19 mouse cellular contexts compared by ENCODE assay signal in the genomic region with DNA sequence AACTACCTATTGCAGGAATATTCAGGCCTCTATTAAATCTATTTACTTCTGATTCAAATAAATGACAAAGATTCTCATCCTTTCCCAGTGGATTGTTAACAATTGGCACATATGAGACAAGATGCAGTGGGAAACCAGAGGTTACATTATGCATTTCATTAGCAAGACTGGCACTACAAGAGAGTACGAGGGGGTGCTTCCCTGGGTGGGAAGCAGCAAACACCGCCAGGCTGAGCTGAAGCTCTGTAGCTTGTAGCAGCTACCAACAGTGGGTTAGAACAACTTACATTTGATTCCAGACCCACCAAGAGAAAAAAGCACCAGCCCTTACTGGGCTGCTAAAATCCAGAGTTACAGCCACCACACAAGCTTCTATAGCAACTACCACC.
DNase-seq lines count a peak whose midpoint lies in the region; ATAC-seq and TF ChIP-seq lines count a peak whose summit lies in the region.
"Had no signal": no experiment of that assay in that cellular context is flagged by ENCODE, and none has a peak within 500 bp of the region (broad histone marks: within the 10 kb centered on the region; RNA-seq: fewer than 3 reads in every experiment).

No protein-coding gene starts in this region.

- peaks cover 35% of the 10 kb centered on the region for H3K4me1 ChIP-seq in forebrain, embryonic 13.5 days
- no peaks in the 10 kb centered on the region for H3K4me1 ChIP-seq in forebrain, embryonic 11.5 days (replicated peaks; ENCODE audit: control insufficient read depth, insufficient read depth, low read length)
- peaks cover 4% of the 10 kb centered on the region for H3K4me1 ChIP-seq in hindbrain, embryonic 14.5 days (replicated peaks; ENCODE audit: control insufficient read depth, insufficient read depth, low read length)
- no peaks in the 10 kb centered on the region for H3K4me1 ChIP-seq in hindbrain, embryonic 10.5 days (replicated peaks)
- no peaks in the 10 kb centered on the region for H3K4me1 ChIP-seq in midbrain, embryonic 14.5 days (ENCODE audit: control insufficient read depth, insufficient read depth, low read length)
- H3K4me1 ChIP-seq in midbrain, embryonic 13.5 days (replicated peaks): peaks cover 15% of the 10 kb centered on the region; the same call in 1 of the 2 replicates
- H3K4me1 ChIP-seq: embryonic facial prominence, embryonic 13.5 days; heart, embryonic 12.5 days had no signal

- DNase-seq in forebrain, embryonic 11.5 days (ENCODE audit: low spot score): no peak
- DNase-seq in hindbrain, embryonic 14.5 days (ENCODE audit: low spot score): no peak
- no peak for DNase-seq in hindbrain, embryonic 10.5 days (ENCODE audit: low spot score)
- DNase-seq in midbrain, embryonic 14.5 days: no peak
- DNase-seq in brain, embryonic 14.5 days (ENCODE audit: low read depth): peak; percentile 62
- DNase-seq in heart, postnatal 14 days: no peak
- DNase-seq: adrenal gland, postnatal 10 days; cerebellum, adult 18-20 months; cerebellum, adult 9-11 months; cerebellum, postnatal 36 days; gastrocnemius, adult 2 months; gastrocnemius, postnatal 25 days; heart, postnatal 36 days; kidney, adult 2 months had no signal

- TF ChIP-seq CTCF in brain, embryonic 14.5 days (IDR thresholded peaks at IDR 0.05; ENCODE audit: borderline replicate concordance, extremely low read depth, insufficient read depth, insufficient read length): no peak

- 47% methylated on average over 2 of the region's 2 CpGs for WGBS in forebrain, embryonic 13.5 days
- 81% methylated on average over 2 of the region's 2 CpGs for WGBS in forebrain, embryonic 11.5 days
- 37% methylated on average over 2 of the region's 2 CpGs for WGBS in hindbrain, embryonic 14.5 days
- 95% methylated on average over 2 of the region's 2 CpGs for WGBS in hindbrain, embryonic 10.5 days
- WGBS in midbrain, embryonic 14.5 days: 64% methylated on average over 2 of the region's 2 CpGs
- WGBS in midbrain, embryonic 13.5 days: 65% methylated on average over 2 of the region's 2 CpGs

- H3K4me3 ChIP-seq in forebrain, embryonic 13.5 days: no peak overlapping the region
- H3K4me3 ChIP-seq in forebrain, embryonic 11.5 days (ENCODE audit: low read depth, low read length): no peak overlapping the region
- H3K4me3 ChIP-seq in hindbrain, embryonic 14.5 days (replicated peaks; ENCODE audit: low read length): no peak overlapping the region
- no peak overlapping the region for H3K4me3 ChIP-seq in hindbrain, embryonic 10.5 days
- no peak overlapping the region for H3K4me3 ChIP-seq in midbrain, embryonic 14.5 days (replicated peaks; ENCODE audit: low read depth, low read length)
- no peak overlapping the region for H3K4me3 ChIP-seq in midbrain, embryonic 13.5 days (replicated peaks)
- H3K4me3 ChIP-seq: embryonic facial prominence, embryonic 13.5 days; gastrocnemius, adult 2 months; heart, embryonic 12.5 days had no signal

- no peak overlapping the region for H3K9ac ChIP-seq in forebrain, embryonic 13.5 days
- H3K9ac ChIP-seq in forebrain, embryonic 11.5 days (ENCODE audit: low read length): no peak overlapping the region
- H3K9ac ChIP-seq in hindbrain, embryonic 14.5 days: no peak overlapping the region
- no peak overlapping the region for H3K9ac ChIP-seq in midbrain, embryonic 14.5 days (replicated peaks; ENCODE audit: low read length)
- no peak overlapping the region for H3K9ac ChIP-seq in midbrain, embryonic 13.5 days (replicated peaks)
- H3K9ac ChIP-seq: embryonic facial prominence, embryonic 13.5 days; heart, embryonic 12.5 days had no signal

- H3K27me3 ChIP-seq in forebrain, embryonic 13.5 days: no peaks in the 10 kb centered on the region
- no peaks in the 10 kb centered on the region for H3K27me3 ChIP-seq in forebrain, embryonic 11.5 days (ENCODE audit: control insufficient read depth, insufficient read depth, low read length)
- H3K27me3 ChIP-seq in hindbrain, embryonic 14.5 days (ENCODE audit: control insufficient read depth, insufficient read depth, low read length): no peaks in the 10 kb centered on the region
- no peaks in the 10 kb centered on the region for H3K27me3 ChIP-seq in hindbrain, embryonic 10.5 days (ENCODE audit: insufficient read depth, poor library complexity, severe bottlenecking)
- H3K27me3 ChIP-seq in midbrain, embryonic 14.5 days (ENCODE audit: control insufficient read depth, insufficient read depth, low read length): no peaks in the 10 kb centered on the region
- H3K27me3 ChIP-seq in midbrain, embryonic 13.5 days: no peaks in the 10 kb centered on the region
- H3K27me3 ChIP-seq: embryonic facial prominence, embryonic 13.5 days; heart, embryonic 12.5 days had no signal

- H3K36me3 ChIP-seq in forebrain, embryonic 13.5 days (ENCODE audit: poor library complexity, severe bottlenecking): no peaks in the 10 kb centered on the region
- no peaks in the 10 kb centered on the region for H3K36me3 ChIP-seq in forebrain, embryonic 11.5 days (ENCODE audit: control insufficient read depth, insufficient read depth, low read length)
- H3K36me3 ChIP-seq in hindbrain, embryonic 14.5 days (replicated peaks; ENCODE audit: control insufficient read depth, insufficient read depth): no peaks in the 10 kb centered on the region
- 0 out of 2 replicates have a peak, but pooled peaks cover 2% of the 10 kb centered on the region for H3K36me3 ChIP-seq in hindbrain, embryonic 10.5 days
- no peaks in the 10 kb centered on the region for H3K36me3 ChIP-seq in midbrain, embryonic 14.5 days (ENCODE audit: control insufficient read depth, insufficient read depth, low read length)
- H3K36me3 ChIP-seq in midbrain, embryonic 13.5 days: no peaks in the 10 kb centered on the region
- H3K36me3 ChIP-seq: embryonic facial prominence, embryonic 13.5 days; heart, embryonic 12.5 days had no signal

- ATAC-seq in forebrain, embryonic 13.5 days: peak; percentile 67
- no peak for ATAC-seq in forebrain, embryonic 11.5 days (replicated peaks; ENCODE audit: low FRiP score)
- no peak for ATAC-seq in hindbrain, embryonic 14.5 days (ENCODE audit: low FRiP score)
- ATAC-seq in midbrain, embryonic 14.5 days (ENCODE audit: low FRiP score, low TSS enrichment): no peak
- no peak for ATAC-seq in midbrain, embryonic 13.5 days
- ATAC-seq: intestine, embryonic 16.5 days had no signal

- intact Hi-C loops in heart, postnatal 14 days (cut with DNase I): no loop called here

- H3K27ac ChIP-seq in forebrain, embryonic 13.5 days: peak overlapping the region; percentile 75
- no peak overlapping the region for H3K27ac ChIP-seq in forebrain, embryonic 11.5 days (ENCODE audit: low read depth, low read length)
- peak overlapping the region; percentile 2; the same call in 1 of the 2 replicates for H3K27ac ChIP-seq in hindbrain, embryonic 14.5 days
- H3K27ac ChIP-seq in hindbrain, embryonic 10.5 days: no peak overlapping the region
- peak overlapping the region; percentile 37; the same call in 1 of the 2 replicates for H3K27ac ChIP-seq in midbrain, embryonic 14.5 days (replicated peaks; ENCODE audit: low read depth, low read length)
- H3K27ac ChIP-seq in midbrain, embryonic 13.5 days: no peak overlapping the region
- H3K27ac ChIP-seq: embryonic facial prominence, embryonic 13.5 days; gastrocnemius, adult 2 months had no signal

- TF ChIP-seq POLR2A in brain, embryonic 14.5 days (IDR thresholded peaks at IDR 0.05; ENCODE audit: borderline replicate concordance, extremely low read depth, insufficient read depth, insufficient read length, poor library complexity, severe bottlenecking): no peak

- H3K9me3 ChIP-seq in forebrain, embryonic 13.5 days (replicated peaks): no peaks in the 10 kb centered on the region
- H3K9me3 ChIP-seq in forebrain, embryonic 11.5 days (ENCODE audit: control insufficient read depth, low read length): no peaks in the 10 kb centered on the region; the same call in 1 of the 2 replicates
- no peaks in the 10 kb centered on the region for H3K9me3 ChIP-seq in hindbrain, embryonic 14.5 days (ENCODE audit: control insufficient read depth, low read length)
- peaks cover 4% of the 10 kb centered on the region; the same call in 1 of the 2 replicates for H3K9me3 ChIP-seq in hindbrain, embryonic 10.5 days
- H3K9me3 ChIP-seq in midbrain, embryonic 14.5 days (ENCODE audit: control insufficient read depth, low read length): no peaks in the 10 kb centered on the region
- no peaks in the 10 kb centered on the region for H3K9me3 ChIP-seq in midbrain, embryonic 13.5 days
- H3K9me3 ChIP-seq: embryonic facial prominence, embryonic 13.5 days had no signal

- no peak overlapping the region for H3K4me2 ChIP-seq in forebrain, embryonic 13.5 days
- no peak overlapping the region for H3K4me2 ChIP-seq in forebrain, embryonic 11.5 days (ENCODE audit: low read depth, low read length, severe bottlenecking)
- no peak overlapping the region for H3K4me2 ChIP-seq in hindbrain, embryonic 14.5 days (replicated peaks)
- H3K4me2 ChIP-seq in midbrain, embryonic 14.5 days (ENCODE audit: low read length): no peak overlapping the region
- H3K4me2 ChIP-seq in midbrain, embryonic 13.5 days (replicated peaks): no peak overlapping the region
- H3K4me2 ChIP-seq: embryonic facial prominence, embryonic 13.5 days; heart, embryonic 12.5 days had no signal

Comparison
In these comparisons a context has a peak if more than half of its experiments do, and no peak if none do; other contexts are left out.
1. H3K27ac ChIP-seq: peak in forebrain, embryonic 13.5 days (single experiment), hindbrain, embryonic 14.5 days (single experiment) and midbrain, embryonic 14.5 days (single experiment); none in forebrain, embryonic 11.5 days (single experiment), hindbrain, embryonic 10.5 days (single experiment) and midbrain, embryonic 13.5 days (single experiment).